Mouse (Mus musculus) brain, embryonic 14.5 days (tissue): ENCODE measurements around the gene Olfr1100.

ENCODE experiments used
- CTCF ChIP-seq: fragments of 200-500 bp; IDR thresholded peaks from 2 replicates; pipeline ENCODE4 v1.5.1; 2012; ENCODE audit warnings: inconsistent platforms, mild to moderate bottlenecking, moderate library complexity, borderline replicate concordance; ENCODE audit not compliant: insufficient read depth, insufficient read length; ENCODE audit errors: extremely low read depth
- POLR2A ChIP-seq: fragments of 200-500 bp; IDR thresholded peaks from 2 replicates; pipeline ENCODE4 v1.6.1; 2012; ENCODE audit warnings: mild to moderate bottlenecking, inconsistent platforms, borderline replicate concordance; ENCODE audit not compliant: poor library complexity, insufficient read depth, insufficient read length, severe bottlenecking; ENCODE audit errors: extremely low read depth

DNA sequence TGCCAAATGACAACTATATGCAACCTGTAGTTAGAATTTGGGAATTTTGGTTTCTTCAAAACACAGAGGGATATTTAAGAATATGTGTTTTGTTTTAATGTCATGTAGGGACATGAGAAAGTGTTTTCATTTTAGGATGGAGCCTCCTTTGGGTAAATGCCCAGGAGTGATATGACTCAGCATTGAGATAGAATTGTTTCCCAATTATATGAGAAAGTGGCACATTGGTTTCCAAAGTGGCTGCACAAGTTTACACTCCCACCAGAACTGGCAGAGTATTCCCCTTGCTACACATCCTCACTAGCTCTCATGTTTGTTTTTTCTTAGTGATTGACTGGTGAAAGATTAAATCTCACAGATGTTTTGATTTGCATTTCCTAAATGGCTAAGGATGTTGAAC lies 53.2 kb downstream of the Olfr1100 start:
- TF ChIP-seq POLR2A (no peak), CTCF (no peak)
